Mouse (Mus musculus) liver, embryonic 14.5 days (tissue): ENCODE data around the gene Gm7030. TPM values are rescaled to one million over a fixed set of nuclear protein-coding genes. Genes with fewer than 3 reads are reported as not detected.
"Not testable (repeated sequence)": the region's sequence is repeated elsewhere in the genome, so short reads cannot be mapped to it uniquely, and the experiment has no call there.

ENCODE experiments used
- ATAC-seq: fragments of 200-750 bp; cut with Nextera tagmentation; 2 replicates; pipeline ENCODE4 v1.8.0; 2017; ENCODE audit warnings: moderate number of reproducible peaks, mild to moderate bottlenecking, moderate library complexity; ENCODE audit not compliant: insufficient read depth
- DNase-seq, 3 experiments: peaks; one replicate each; pipeline ENCODE4 v3.0.0-alpha.2; 2012 to 2013; ENCODE audit warnings: low read depth in 3 of 3, low spot score in 3 of 3
- H3K27ac ChIP-seq: fragments of 300-500 bp; sonication (generic); 2 replicates; pipeline ENCODE4 v1.5.1; 2014; ENCODE audit warnings: moderate library complexity, mild to moderate bottlenecking, control low read depth, inconsistent platforms
- H3K27me3 ChIP-seq: fragments of 300-500 bp; sonication (generic); 2 replicates; pipeline ENCODE4 v1.6.1; 2014; ENCODE audit warnings: mild to moderate bottlenecking, low read length, moderate library complexity; ENCODE audit not compliant: control insufficient read depth, insufficient read depth
- H3K36me3 ChIP-seq: fragments of 300-500 bp; sonication (generic); replicated peaks from 2 replicates; pipeline ENCODE4 v1.6.1; 2014; ENCODE audit warnings: low read depth; ENCODE audit not compliant: control insufficient read depth, insufficient read depth
- H3K4me1 ChIP-seq, 2 experiments: fragments of 200-500 bp in 1 of 2; fragments of 300-500 bp in 1 of 2; sonication (generic) in 1 of 2; replicated peaks; 2 replicates each; pipeline ENCODE4 v1.6.1; 2012 to 2014; ENCODE audit warnings: antibody characterized with exemption in 1 of 2, inconsistent platforms in 1 of 2, low read length in 1 of 2; ENCODE audit not compliant: control insufficient read depth in 2 of 2, insufficient read depth in 2 of 2
- H3K4me2 ChIP-seq: fragments of 300-500 bp; sonication (generic); 2 replicates; pipeline ENCODE4 v1.6.1; 2014; ENCODE audit warnings: low read depth, mild to moderate bottlenecking, control low read depth, moderate library complexity
- H3K4me3 ChIP-seq, 2 experiments: fragments of 200-500 bp in 1 of 2; fragments of 300-500 bp in 1 of 2; sonication (generic) in 1 of 2; 2 replicates each; pipeline ENCODE4 v1.5.1; 2012 to 2014; ENCODE audit warnings: low read depth in 2 of 2, low read length in 2 of 2, mild to moderate bottlenecking in 2 of 2, control low read depth in 1 of 2, inconsistent platforms in 1 of 2, moderate library complexity in 1 of 2; ENCODE audit not compliant: insufficient read depth in 1 of 2
- H3K9ac ChIP-seq: fragments of 300-500 bp; sonication (generic); replicated peaks from 2 replicates; pipeline ENCODE4 v1.6.1; 2014; ENCODE audit warnings: mild to moderate bottlenecking, control low read depth, moderate library complexity
- H3K9me3 ChIP-seq: fragments of 300-500 bp; sonication (generic); 2 replicates; pipeline ENCODE4 v1.6.1; 2016; ENCODE audit warnings: low read length, mixed read lengths; ENCODE audit not compliant: control insufficient read depth
- CTCF ChIP-seq: IDR thresholded peaks from 2 replicates; pipeline ENCODE4 v1.5.1; 2016; ENCODE audit warnings: antibody characterized with exemption, low read depth, control low read depth
- EP300 ChIP-seq: IDR thresholded peaks from 2 replicates; pipeline ENCODE4 v1.6.1; 2016; ENCODE audit warnings: antibody characterized with exemption, low read depth
- WGBS: fragments of 180-500 bp; shearing (Covaris S2); extraction: QIAGEN DNeasy Blood & Tissue Kit; methylation state at CpG from one replicate; pipeline ENCODE4 v1.1.7; 2014; ENCODE audit not compliant: insufficient replicate concordance; 5-methylcytosine and 5-hydroxymethylcytosine counted together
- polyA plus RNA-seq, 2 experiments: library from polyadenylated mRNA; depleted of rRNA in 1 of 2; stranded (reverse) in 1 of 2; unstranded in 1 of 2; fragments of >200 nt; fragmentation: Nextera tagmentation in 1 of 2; extraction: Ambion mirVana in 1 of 2; gene quantifications; 2 replicates each; pipeline versions ENCODE4 v1.2.1 to v1.2.3; 2012 to 2014

Gene Gm7030
- polyA plus RNA-seq, 2 experiments, result not detected

DNA sequence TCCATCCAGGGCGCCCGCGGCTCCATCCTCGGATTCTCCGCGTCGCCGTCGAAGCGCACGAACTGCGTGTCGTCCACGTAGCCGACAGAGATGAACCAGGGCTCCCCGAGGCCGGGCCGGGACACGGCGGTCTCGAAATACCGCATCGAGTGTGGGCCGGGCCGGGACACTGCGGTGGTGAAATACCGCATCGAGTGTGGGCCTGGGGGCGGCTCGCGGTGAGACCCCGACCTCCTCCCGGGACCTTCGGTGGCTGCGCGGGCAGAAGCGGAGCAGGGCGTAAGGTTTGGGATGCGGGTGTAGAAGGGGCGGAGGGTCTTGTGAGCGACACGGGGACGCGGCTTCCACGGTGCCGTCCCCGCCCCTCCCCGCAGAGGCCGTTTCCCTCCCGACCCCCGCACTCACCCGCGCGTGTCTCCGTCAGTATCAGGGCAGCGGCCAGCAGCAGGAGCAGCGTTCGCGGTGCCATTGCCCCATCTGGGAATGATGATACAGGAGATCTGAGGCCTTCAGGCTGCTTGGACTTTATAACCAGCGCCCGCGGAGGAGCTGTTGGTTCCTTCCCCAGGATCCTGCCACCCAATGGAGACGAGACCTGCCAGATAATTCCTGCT, 38.9 kb upstream of the Gm7030 start, which contains the start of gene Gm8909:
Gm8909 (minus strand) TSS at position 499 of the 614 bp plus-strand sequence.
- H3K36me3 ChIP-seq, result no peaks in the 10 kb centered on the region
- peaks cover 46% of the 10 kb centered on the region for H3K27me3 ChIP-seq
- H3K4me2 ChIP-seq, result peak within 1 kb of the TSS; percentile 58
- no peak for ATAC-seq
- TF ChIP-seq EP300 (no peak), CTCF (no peak)
- H3K27ac ChIP-seq, result no peak within 1 kb of the TSS
- DNase-seq, result no peak
- no peaks in the 10 kb centered on the region for H3K9me3 ChIP-seq
- WGBS, result 2% methylated on average over 62 of the region's 63 CpGs
- H3K4me1 ChIP-seq, result no peaks in the 10 kb centered on the region
- H3K4me3 ChIP-seq, result peak within 1 kb of the TSS; percentile 36 to 48
- no peak within 1 kb of the TSS for H3K9ac ChIP-seq

DNA sequence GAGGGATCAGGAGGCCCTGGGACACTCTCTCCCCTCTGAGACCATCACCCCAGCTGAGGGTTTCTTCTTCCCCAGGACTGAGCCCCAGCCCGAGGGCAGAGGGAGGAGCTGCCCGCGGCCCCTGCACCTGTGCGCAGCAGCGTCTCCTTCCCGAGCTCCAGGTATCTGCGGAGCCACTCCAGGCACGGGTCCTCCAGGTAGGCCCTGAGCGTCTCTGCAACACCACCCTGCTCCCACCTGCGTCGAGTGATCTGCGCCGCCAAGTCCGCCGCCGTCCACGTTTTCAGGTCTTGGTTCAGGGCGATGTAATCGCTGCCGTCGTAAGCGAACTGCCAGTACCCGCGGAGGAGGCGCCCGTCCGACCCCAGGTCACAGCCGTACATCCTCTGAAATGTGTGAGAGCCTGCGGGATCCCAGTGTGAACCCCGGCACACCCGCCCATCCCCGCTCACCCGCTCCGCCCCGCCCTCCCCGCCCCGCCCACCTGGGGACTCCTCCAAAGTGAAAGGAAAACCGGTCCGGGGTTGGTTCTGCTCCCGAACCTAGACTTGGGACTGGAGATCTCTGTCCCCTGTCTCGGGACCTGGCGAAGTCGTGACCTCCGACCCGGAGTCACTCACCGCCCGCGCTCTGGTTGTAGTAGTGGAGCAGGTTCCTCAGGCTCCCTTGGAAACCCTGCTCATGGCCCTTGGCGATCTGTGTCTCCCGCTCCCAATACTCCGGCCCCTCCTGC, 38.2 kb upstream of the Gm7030 start:
- no peak overlapping the region for H3K27ac ChIP-seq
- H3K9ac ChIP-seq, result no peak overlapping the region
- no peaks in the 10 kb centered on the region for H3K4me1 ChIP-seq
- WGBS, result 2% methylated on average over 51 of the region's 51 CpGs
- no peak for ATAC-seq
- H3K4me3 ChIP-seq, result peak overlapping the region; percentile 36 to 48
- TF ChIP-seq CTCF (no peak), EP300 (no peak)
- H3K4me2 ChIP-seq, result peak overlapping the region; percentile 58
- H3K9me3 ChIP-seq, result no peaks in the 10 kb centered on the region
- peaks cover 47% of the 10 kb centered on the region for H3K27me3 ChIP-seq
- DNase-seq, result no peak
- H3K36me3 ChIP-seq, result no peaks in the 10 kb centered on the region

DNA sequence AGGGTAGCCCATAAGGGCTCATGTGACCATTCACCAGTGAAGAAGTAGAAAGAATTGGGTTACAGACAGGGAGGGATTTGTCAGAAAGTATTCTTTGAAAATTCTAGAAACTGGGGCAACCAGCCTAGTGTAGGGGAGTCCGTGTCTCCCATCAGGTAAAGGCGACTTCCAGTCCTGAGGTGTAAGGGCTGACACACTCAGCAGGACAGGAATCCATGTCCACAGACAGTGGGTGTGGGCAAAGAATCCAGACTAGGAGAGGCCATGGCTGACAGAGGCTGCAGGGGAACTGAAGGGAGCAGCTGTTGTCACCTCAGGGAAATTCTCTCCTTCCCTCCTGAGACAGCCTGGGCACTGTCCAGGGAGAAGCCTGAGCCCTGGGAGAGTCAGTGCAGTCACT, 37.7 kb upstream of the Gm7030 start:
- H3K27me3 ChIP-seq, result peaks cover 53% of the 10 kb centered on the region
- not testable (repeated sequence) for H3K27ac ChIP-seq, H3K9me3 ChIP-seq, DNase-seq, H3K9ac ChIP-seq, H3K4me3 ChIP-seq, H3K4me2 ChIP-seq, H3K36me3 ChIP-seq, ATAC-seq, H3K4me1 ChIP-seq
- WGBS, result 14% methylated on average over 2 of the region's 2 CpGs

DNA sequence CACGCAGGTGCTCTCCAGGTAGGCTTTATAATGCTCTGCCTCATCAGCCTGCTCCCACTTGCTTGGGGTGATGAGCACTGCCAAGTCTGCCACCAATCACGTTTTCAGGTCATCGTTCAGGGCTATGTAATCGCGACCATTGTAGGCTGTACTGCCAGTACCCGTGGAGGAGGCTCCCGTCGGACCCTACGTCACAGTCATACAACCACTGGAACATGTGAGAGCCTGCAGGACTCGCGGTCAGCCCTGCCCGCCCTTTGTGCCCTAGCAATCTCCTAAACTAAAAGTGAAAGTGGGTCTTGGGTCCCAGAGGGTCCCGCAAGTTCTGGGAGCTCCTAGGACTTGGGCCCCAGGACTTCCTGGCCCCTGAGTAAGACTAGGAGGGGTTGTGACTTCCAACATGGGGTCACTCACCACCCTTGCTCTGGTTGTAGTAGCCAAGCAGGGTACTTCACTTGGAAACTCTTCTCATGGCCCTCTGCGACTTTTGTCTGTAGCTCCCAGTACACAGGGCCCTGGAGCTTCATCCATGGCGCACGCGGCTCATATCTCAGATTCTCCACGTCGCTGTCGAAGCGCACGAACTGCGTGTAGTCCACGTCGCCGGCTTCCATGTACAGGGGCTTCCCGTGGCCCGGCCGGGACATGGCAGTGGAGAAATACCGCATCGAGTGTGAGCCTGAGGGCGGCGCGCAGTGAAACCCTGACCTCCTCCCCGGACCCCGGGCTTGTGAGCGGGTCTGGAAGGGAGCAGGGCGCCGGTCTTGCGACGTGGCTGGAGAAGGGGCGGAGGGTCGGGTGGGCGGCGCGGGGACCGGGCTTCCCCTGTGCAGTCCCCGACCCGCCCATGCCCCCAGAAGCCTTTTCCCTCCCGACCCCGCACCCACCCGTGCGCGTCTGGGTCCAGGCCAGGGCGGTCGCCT, 32.2 kb upstream of the Gm7030 start:
- DNase-seq (no peak), ATAC-seq (no peak)
- Histone ChIP-seq H3K4me2 (no peak overlapping the region), H3K4me3 (no peak overlapping the region), H3K9me3 (no peaks in the 10 kb centered on the region), H3K36me3 (no peaks in the 10 kb centered on the region), H3K9ac (no peak overlapping the region), H3K27ac (no peak overlapping the region), H3K27me3 (peaks cover 51% of the 10 kb centered on the region), H3K4me1 (no peaks in the 10 kb centered on the region)
- WGBS, result 2% methylated on average over 50 of the region's 56 CpGs
- TF ChIP-seq EP300 (no peak), CTCF (no peak)

DNA sequence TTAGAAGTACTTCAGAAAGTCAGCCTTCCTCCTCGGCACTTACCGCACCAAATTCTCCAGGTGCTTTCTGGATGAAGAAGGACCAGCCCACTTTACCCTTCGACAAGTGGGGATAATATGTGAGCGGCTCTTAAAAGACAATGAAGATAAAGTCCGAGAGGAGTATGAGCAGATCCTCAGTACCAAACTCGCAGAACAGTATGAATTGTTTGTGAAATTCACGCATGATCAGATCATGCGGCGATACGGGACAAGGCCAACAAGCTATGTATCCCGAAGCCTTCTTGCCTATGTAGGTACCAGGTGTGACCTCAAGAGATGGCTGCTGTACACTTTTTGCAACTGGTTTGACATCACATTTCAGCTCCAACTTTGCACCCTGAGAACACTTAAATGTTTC, 29.0 kb upstream of the Gm7030 start:
- not testable (repeated sequence) for H3K4me3 ChIP-seq, ATAC-seq, H3K9me3 ChIP-seq, H3K36me3 ChIP-seq, DNase-seq, H3K27ac ChIP-seq, H3K4me2 ChIP-seq, H3K4me1 ChIP-seq, H3K9ac ChIP-seq
- peaks cover 38% of the 10 kb centered on the region for H3K27me3 ChIP-seq
- WGBS, result 14% methylated on average over 11 of the region's 11 CpGs

DNA sequence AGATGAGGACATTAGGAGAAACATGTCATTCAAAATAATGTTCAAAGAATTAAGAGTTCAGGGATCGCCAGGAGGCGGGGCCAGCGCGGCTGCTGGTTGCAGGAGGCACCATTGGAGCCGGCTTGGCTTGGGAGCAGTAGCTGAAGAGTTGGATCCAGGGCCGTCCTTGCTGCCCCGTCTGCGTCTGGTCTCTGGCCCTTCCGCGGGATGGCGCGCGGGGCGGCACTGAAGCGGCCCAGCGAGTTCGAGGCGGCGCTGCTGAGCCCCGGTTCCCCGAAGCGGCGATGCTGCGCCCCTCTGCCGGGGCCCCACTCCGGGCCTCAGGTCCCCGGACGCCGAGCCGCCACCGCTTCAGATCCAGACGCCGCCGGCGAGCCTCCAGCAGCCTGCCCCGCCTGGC, 28.6 kb upstream of the Gm7030 start:
- peaks cover 38% of the 10 kb centered on the region for H3K27me3 ChIP-seq
- H3K4me3 ChIP-seq, H3K9ac ChIP-seq, H3K4me2 ChIP-seq, DNase-seq, ATAC-seq, H3K4me1 ChIP-seq, H3K27ac ChIP-seq, H3K9me3 ChIP-seq, H3K36me3 ChIP-seq: not testable (repeated sequence)
- WGBS, result 2% methylated on average over 36 of the region's 36 CpGs
